Mouse (Mus musculus) C2C12 (cell line): ENCODE data around the gene Mgat5b.

Source experiments
- CTCF ChIP-seq: IDR thresholded peaks from one replicate; pipeline ENCODE4 v1.5.1; 2011; ENCODE audit not compliant: control insufficient read depth, insufficient read depth, insufficient read length
- MAX ChIP-seq: IDR thresholded peaks from one replicate; pipeline ENCODE4 v1.6.1; 2011; ENCODE audit warnings: mild to moderate bottlenecking, control low read depth

GRCm38 (mm10) chr11:116985504-116986385 is 67.1 kb downstream of the Mgat5b start:
- TF ChIP-seq CTCF, result no peak
- no peak for TF ChIP-seq MAX
